ENCODE assay signal across 25 mouse cellular contexts in the genomic region with DNA sequence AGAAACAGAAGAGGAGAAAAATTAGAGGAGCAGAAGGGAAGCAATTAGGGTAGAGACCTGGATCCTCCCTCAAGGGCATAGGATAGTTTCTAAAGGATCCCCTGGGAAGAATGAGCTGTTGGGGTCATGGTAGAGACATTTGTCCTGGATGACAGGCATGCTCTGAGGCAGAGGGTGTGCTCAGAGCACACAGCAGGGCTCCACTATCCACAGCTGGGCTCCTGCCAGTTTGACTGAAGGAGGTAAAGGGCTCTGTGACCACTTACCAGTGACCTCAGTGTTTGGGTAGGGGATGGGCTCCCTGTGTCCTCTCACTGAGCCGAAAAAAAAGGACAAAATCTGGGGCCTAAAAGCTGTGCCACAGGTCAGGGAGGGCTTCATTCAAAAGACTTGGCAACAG. TPM values are rescaled to one million over a fixed set of nuclear protein-coding genes. Genes with fewer than 3 reads are reported as not detected.
DNase-seq lines count a peak whose midpoint lies in the region; ATAC-seq and TF ChIP-seq lines count a peak whose summit lies in the region.
"Had no signal": no experiment of that assay in that cellular context is flagged by ENCODE, and none has a peak within 500 bp of the region (broad histone marks: within the 10 kb centered on the region; RNA-seq: fewer than 3 reads in every experiment).

No protein-coding gene starts in this region.

- H3K4me2 ChIP-seq in midbrain, embryonic 11.5 days: no peak overlapping the region
- H3K4me2 ChIP-seq in midbrain, embryonic 16.5 days (ENCODE audit: low read length): no peak overlapping the region
- H3K4me2 ChIP-seq in hindbrain, embryonic 13.5 days: no peak overlapping the region
- H3K4me2 ChIP-seq: forebrain, embryonic 13.5 days; heart, embryonic 15.5 days; limb, embryonic 15.5 days; lung, embryonic 14.5 days; neural tube, embryonic 12.5 days had no signal

- DNase-seq in cerebellum, adult 11-12 months: peak; percentile 31
- DNase-seq in cerebellum, postnatal 36 days: no peak
- DNase-seq in midbrain, embryonic 11.5 days (ENCODE audit: low spot score, missing footprints): peak; percentile 67
- DNase-seq in Patski (ENCODE audit: low read depth, low spot score): no peak
- no peak for DNase-seq in B cell, adult 2 months
- DNase-seq in urinary bladder, postnatal 10 days (ENCODE audit: low spot score): no peak
- DNase-seq: adrenal gland, adult 2 months; gastrocnemius, adult 2 months; heart, postnatal 36 days; kidney, adult 18-20 months; left cerebral cortex, postnatal 4 days; lung, embryonic 14.5 days; lung, postnatal 36 days; retina, postnatal 1 day; right cerebral cortex, postnatal 25 days; spleen, adult 18-20 months had no signal

- in situ Hi-C loops in Patski (cut with MboI; ENCODE audit: low pct_unique_long_range_greater_than_20kb): no loop called here

- H3K4me3 ChIP-seq in midbrain, embryonic 11.5 days (ENCODE audit: low read depth, low read length): no peak overlapping the region
- H3K4me3 ChIP-seq in midbrain, embryonic 16.5 days (ENCODE audit: low read depth, low read length): no peak overlapping the region
- H3K4me3 ChIP-seq in hindbrain, embryonic 13.5 days: no peak overlapping the region
- H3K4me3 ChIP-seq: forebrain, embryonic 13.5 days; gastrocnemius, adult 2 months; heart, embryonic 15.5 days; limb, embryonic 15.5 days; megakaryocyte, embryonic 14.5 days; neural tube, embryonic 12.5 days had no signal

- no peak for TF ChIP-seq CTCF in Patski (IDR thresholded peaks at IDR 0.05)

- no peak overlapping the region for H3K9ac ChIP-seq in midbrain, embryonic 11.5 days (ENCODE audit: low read length)
- H3K9ac ChIP-seq in midbrain, embryonic 16.5 days (ENCODE audit: low read depth, low read length): no peak overlapping the region
- no peak overlapping the region for H3K9ac ChIP-seq in hindbrain, embryonic 13.5 days
- H3K9ac ChIP-seq: forebrain, embryonic 13.5 days; heart, embryonic 15.5 days; limb, embryonic 15.5 days; liver, embryonic 14.5 days; lung, embryonic 14.5 days; neural tube, embryonic 12.5 days had no signal

- POLR2A ChIA-PET in Patski (lab: Charles Lee): no interaction called here

- H3K27me3 ChIP-seq in midbrain, embryonic 11.5 days (ENCODE audit: control insufficient read depth, insufficient read depth, low read length): no peaks in the 10 kb centered on the region
- no peaks in the 10 kb centered on the region for H3K27me3 ChIP-seq in midbrain, embryonic 16.5 days (ENCODE audit: control insufficient read depth, insufficient read depth, low read depth, low read length)
- H3K27me3 ChIP-seq in Patski: no peaks in the 10 kb centered on the region
- peaks cover 24% of the 10 kb centered on the region for H3K27me3 ChIP-seq in hindbrain, embryonic 13.5 days
- H3K27me3 ChIP-seq: forebrain, embryonic 13.5 days; limb, embryonic 15.5 days had no signal

- H3K9me3 ChIP-seq in midbrain, embryonic 11.5 days (ENCODE audit: control insufficient read depth, low read length): no peaks in the 10 kb centered on the region
- no peaks in the 10 kb centered on the region for H3K9me3 ChIP-seq in midbrain, embryonic 16.5 days (replicated peaks; ENCODE audit: control insufficient read depth, low read length, poor library complexity, severe bottlenecking)
- H3K9me3 ChIP-seq in hindbrain, embryonic 13.5 days: no peaks in the 10 kb centered on the region
- H3K9me3 ChIP-seq: forebrain, embryonic 13.5 days; heart, embryonic 15.5 days; limb, embryonic 15.5 days; neural tube, embryonic 12.5 days had no signal

- no peak overlapping the region for H3K27ac ChIP-seq in midbrain, embryonic 11.5 days (ENCODE audit: low read depth, low read length)
- H3K27ac ChIP-seq in midbrain, embryonic 16.5 days (ENCODE audit: low read length): no peak overlapping the region
- 0 out of 2 replicates have a peak overlapping the region, but pooled peaks have one; percentile 5 for H3K27ac ChIP-seq in hindbrain, embryonic 13.5 days
- H3K27ac ChIP-seq: forebrain, embryonic 13.5 days; gastrocnemius, adult 2 months; heart, embryonic 15.5 days; limb, embryonic 15.5 days; liver, embryonic 14.5 days; neural tube, embryonic 12.5 days had no signal

- CTCF ChIA-PET in Patski (lab: Charles Lee): no interaction called here

- no peak for ATAC-seq in midbrain, embryonic 11.5 days (ENCODE audit: low FRiP score)
- no peak for ATAC-seq in midbrain, embryonic 16.5 days
- ATAC-seq in Patski: peak; percentile 28
- no peak for ATAC-seq in hindbrain, embryonic 13.5 days (ENCODE audit: low FRiP score)
- ATAC-seq: forebrain, embryonic 13.5 days; inflammation-experienced regulatory T-cells, adult 6 months had no signal

- 50% methylated on average over 1 of the region's 1 CpGs for WGBS in midbrain, embryonic 11.5 days
- WGBS in midbrain, embryonic 16.5 days: 47% methylated on average over 1 of the region's 1 CpGs
- 5% methylated on average over 1 of the region's 1 CpGs for WGBS in hindbrain, embryonic 13.5 days

- peaks cover 6% of the 10 kb centered on the region for H3K4me1 ChIP-seq in midbrain, embryonic 11.5 days (ENCODE audit: control insufficient read depth, insufficient read depth, low read length)
- peaks cover 8% of the 10 kb centered on the region for H3K4me1 ChIP-seq in midbrain, embryonic 16.5 days (ENCODE audit: control insufficient read depth, insufficient read depth, low read length)
- peaks cover 34% of the 10 kb centered on the region for H3K4me1 ChIP-seq in hindbrain, embryonic 13.5 days (replicated peaks)

- no peaks in the 10 kb centered on the region for H3K36me3 ChIP-seq in midbrain, embryonic 11.5 days (ENCODE audit: control insufficient read depth, insufficient read depth, low read length)
- H3K36me3 ChIP-seq in midbrain, embryonic 16.5 days (ENCODE audit: control insufficient read depth, insufficient read depth, low read length): no peaks in the 10 kb centered on the region
- no peaks in the 10 kb centered on the region for H3K36me3 ChIP-seq in hindbrain, embryonic 13.5 days
- H3K36me3 ChIP-seq: heart, embryonic 15.5 days; limb, embryonic 15.5 days; neural tube, embryonic 12.5 days had no signal

RNA-seq across cellular contexts. Expression of gene Syt13, which starts 34.6 kb away (rescaled TPM):
- polyA plus RNA-seq in midbrain, embryonic 11.5 days (2014; fragmentation: Nextera tagmentation; extraction: Ambion mirVana): 14.7 TPM in 2 replicates
- 112 and 145 TPM in 2 replicates for polyA plus RNA-seq in midbrain, embryonic 16.5 days (2015; fragmentation: Nextera tagmentation; extraction: Ambion mirVana)
- 0.14 TPM for polyA plus RNA-seq in Patski (2021)
- 24.7 and 26.6 TPM in 2 replicates for polyA plus RNA-seq in hindbrain, embryonic 13.5 days (2015; fragmentation: Nextera tagmentation; extraction: Ambion mirVana)
- polyA plus RNA-seq: inflammation-experienced regulatory T-cells, adult 6 months had no signal

Comparison
In these comparisons a context has a peak if more than half of its experiments do, and no peak if none do; other contexts are left out.
1. DNase-seq: peak in cerebellum, adult 11-12 months (single experiment) and midbrain, embryonic 11.5 days (single experiment); none in cerebellum, postnatal 36 days (0 of 2), Patski (single experiment), B cell, adult 2 months (0 of 2) and urinary bladder, postnatal 10 days (single experiment).
2. RNA of gene Syt13, which starts 34.6 kb away (polyA plus RNA-seq): 112 to 145 TPM in midbrain, embryonic 16.5 days, 24.7 to 26.6 TPM in hindbrain, embryonic 13.5 days and 14.7 TPM in midbrain, embryonic 11.5 days; 0.14 TPM in Patski (single experiment); every median in the first group is over 10 times any median in the second.